Mouse (Mus musculus): ENCODE measurements around the gene Gk5. TPM values are rescaled to one million over a fixed set of nuclear protein-coding genes. Genes with fewer than 3 reads are reported as not detected.

Gk5 gene
- polyA plus RNA-seq, 1 experiment = 15.1 TPM

- no peaks in the 10 kb centered on the region for H3K4me1 ChIP-seq (ENCODE audit: control insufficient read depth, insufficient read depth, low read length)
- TF ChIP-seq CTCF (IDR thresholded peaks at IDR 0.05; ENCODE audit: low read depth, low read length) (no peak), POLR2A (IDR thresholded peaks at IDR 0.05; ENCODE audit: insufficient read depth, low read length) (no peak), EP300 (IDR thresholded peaks at IDR 0.05; ENCODE audit: insufficient read depth, low read depth, low read length) (no peak)
- no peak overlapping the region for H3K9ac ChIP-seq (ENCODE audit: low read depth, poor library complexity, severe bottlenecking)
- H3K4me3 ChIP-seq (ENCODE audit: low read depth, low read length) = no peak overlapping the region
- no peaks in the 10 kb centered on the region for H3K27me3 ChIP-seq (ENCODE audit: control insufficient read depth, insufficient read depth, low read length, poor library complexity, severe bottlenecking)
- H3K9me3 ChIP-seq (replicated peaks; ENCODE audit: control insufficient read depth, insufficient read depth, low read length, poor library complexity, severe bottlenecking) = peaks cover 38% of the 10 kb centered on the region
- no peak overlapping the region for H3K27ac ChIP-seq (ENCODE audit: insufficient read depth, low read length)
- H3K36me3 ChIP-seq (ENCODE audit: control insufficient read depth, insufficient read depth, low read length, poor library complexity, severe bottlenecking) = no peaks in the 10 kb centered on the region; the same call in 1 of the 2 replicates
Observed at GRCm38 (mm10) chr9:96093221-96093620, 25.9 kb upstream of the Gk5 start.

GRCm38 (mm10) chr9:96094341-96094740 is 24.8 kb upstream of the Gk5 start:
- Histone ChIP-seq H3K9ac (ENCODE audit: low read depth, poor library complexity, severe bottlenecking) (no peak overlapping the region), H3K4me1 (ENCODE audit: control insufficient read depth, insufficient read depth, low read length) (no peaks in the 10 kb centered on the region), H3K27me3 (ENCODE audit: control insufficient read depth, insufficient read depth, low read length, poor library complexity, severe bottlenecking) (no peaks in the 10 kb centered on the region), H3K27ac (ENCODE audit: insufficient read depth, low read length) (no peak overlapping the region), H3K9me3 (replicated peaks; ENCODE audit: control insufficient read depth, insufficient read depth, low read length, poor library complexity, severe bottlenecking) (peaks cover 42% of the 10 kb centered on the region), H3K36me3 (ENCODE audit: control insufficient read depth, insufficient read depth, low read length, poor library complexity, severe bottlenecking) (no peaks in the 10 kb centered on the region; the same call in 1 of the 2 replicates), H3K4me3 (ENCODE audit: low read depth, low read length) (no peak overlapping the region)
- TF ChIP-seq POLR2A (IDR thresholded peaks at IDR 0.05; ENCODE audit: insufficient read depth, low read length) (no peak), EP300 (IDR thresholded peaks at IDR 0.05; ENCODE audit: insufficient read depth, low read depth, low read length) (no peak), CTCF (IDR thresholded peaks at IDR 0.05; ENCODE audit: low read depth, low read length) (no peak)

- no peak for TF ChIP-seq CTCF (IDR thresholded peaks at IDR 0.05; ENCODE audit: low read depth, low read length)
- TF ChIP-seq POLR2A (IDR thresholded peaks at IDR 0.05; ENCODE audit: insufficient read depth, low read length) = no peak
- TF ChIP-seq EP300 (IDR thresholded peaks at IDR 0.05; ENCODE audit: insufficient read depth, low read depth, low read length) = no peak
Observed at GRCm38 (mm10) chr9:96095192-96095591, 24.0 kb upstream of the Gk5 start.

DNA sequence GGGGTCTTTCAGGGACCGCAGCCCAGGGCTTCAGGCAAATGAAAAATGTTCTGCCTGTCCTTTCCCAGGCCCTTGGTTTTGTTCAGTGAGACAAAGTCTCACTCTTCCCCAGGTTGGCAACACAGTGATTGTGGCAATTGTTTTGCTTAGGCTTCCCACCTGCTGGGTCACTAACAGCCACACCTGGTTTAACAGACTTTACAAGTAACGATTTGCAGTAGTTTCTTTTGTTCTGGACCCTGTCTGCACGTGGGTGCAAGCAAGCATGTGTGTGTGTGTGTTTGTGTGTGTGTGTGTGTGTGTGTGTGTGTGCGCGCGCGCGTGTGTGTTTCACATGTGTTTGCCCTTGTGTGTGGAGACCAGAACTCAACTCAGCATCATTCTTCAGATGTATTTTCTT is 16.3 kb upstream of the Gk5 start:
- H3K27ac ChIP-seq (ENCODE audit: insufficient read depth, low read length) = no peak overlapping the region
- H3K4me1 ChIP-seq (ENCODE audit: control insufficient read depth, insufficient read depth, low read length) = no peaks in the 10 kb centered on the region
- TF ChIP-seq POLR2A (IDR thresholded peaks at IDR 0.05; ENCODE audit: insufficient read depth, low read length) (no peak), CTCF (IDR thresholded peaks at IDR 0.05; ENCODE audit: low read depth, low read length) (no peak), EP300 (IDR thresholded peaks at IDR 0.05; ENCODE audit: insufficient read depth, low read depth, low read length) (no peak)
- peaks cover 16% of the 10 kb centered on the region for H3K9me3 ChIP-seq (replicated peaks; ENCODE audit: control insufficient read depth, insufficient read depth, low read length, poor library complexity, severe bottlenecking)
- H3K9ac ChIP-seq (ENCODE audit: low read depth, poor library complexity, severe bottlenecking) = no peak overlapping the region
- H3K36me3 ChIP-seq (ENCODE audit: control insufficient read depth, insufficient read depth, low read length, poor library complexity, severe bottlenecking) = no peaks in the 10 kb centered on the region
- H3K4me3 ChIP-seq (ENCODE audit: low read depth, low read length) = no peak overlapping the region
- no peaks in the 10 kb centered on the region for H3K27me3 ChIP-seq (ENCODE audit: control insufficient read depth, insufficient read depth, low read length, poor library complexity, severe bottlenecking)

More at GRCm38 (mm10) chr9:96095192-96095591, 24.0 kb upstream of the Gk5 start:
- H3K27ac ChIP-seq (ENCODE audit: insufficient read depth, low read length) = no peak overlapping the region
- no peaks in the 10 kb centered on the region; the same call in 1 of the 2 replicates for H3K36me3 ChIP-seq (ENCODE audit: control insufficient read depth, insufficient read depth, low read length, poor library complexity, severe bottlenecking)
- no peak overlapping the region for H3K4me3 ChIP-seq (ENCODE audit: low read depth, low read length)
- no peak overlapping the region for H3K9ac ChIP-seq (ENCODE audit: low read depth, poor library complexity, severe bottlenecking)
- no peaks in the 10 kb centered on the region for H3K4me1 ChIP-seq (ENCODE audit: control insufficient read depth, insufficient read depth, low read length)
- H3K27me3 ChIP-seq (ENCODE audit: control insufficient read depth, insufficient read depth, low read length, poor library complexity, severe bottlenecking) = no peaks in the 10 kb centered on the region
- H3K9me3 ChIP-seq (replicated peaks; ENCODE audit: control insufficient read depth, insufficient read depth, low read length, poor library complexity, severe bottlenecking) = peaks cover 43% of the 10 kb centered on the region

DNA sequence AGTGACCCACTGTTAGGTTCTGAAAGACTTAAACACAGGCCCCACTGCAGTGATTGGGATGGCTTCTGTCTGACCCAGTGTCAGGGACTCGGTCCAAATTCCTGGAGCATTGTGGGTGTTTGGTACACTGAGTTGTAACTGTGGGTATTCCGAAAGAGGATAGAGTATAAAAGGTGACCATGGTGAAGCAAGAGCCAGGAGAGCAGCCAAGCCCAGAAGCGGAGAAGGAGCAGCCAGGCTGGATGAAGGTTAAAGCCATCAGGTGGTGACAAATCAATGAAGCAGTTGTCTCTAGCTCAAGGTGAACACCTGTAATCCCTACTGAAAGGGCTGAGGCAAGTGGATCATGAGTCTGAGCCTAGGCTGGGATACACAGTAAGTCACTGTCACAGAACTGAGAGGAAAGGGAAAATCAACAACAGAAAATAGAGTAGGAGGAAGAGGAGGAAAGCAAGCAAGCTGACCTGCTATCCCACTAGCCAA is 6.2 kb upstream of the Gk5 start:
- Histone ChIP-seq H3K4me3 (ENCODE audit: low read depth, low read length) (no peak overlapping the region), H3K4me1 (ENCODE audit: control insufficient read depth, insufficient read depth, low read length) (no peaks in the 10 kb centered on the region), H3K36me3 (ENCODE audit: control insufficient read depth, insufficient read depth, low read length, poor library complexity, severe bottlenecking) (no peaks in the 10 kb centered on the region), H3K9me3 (replicated peaks; ENCODE audit: control insufficient read depth, insufficient read depth, low read length, poor library complexity, severe bottlenecking) (no peaks in the 10 kb centered on the region), H3K9ac (ENCODE audit: low read depth, poor library complexity, severe bottlenecking) (no peak overlapping the region), H3K27ac (ENCODE audit: insufficient read depth, low read length) (no peak overlapping the region), H3K27me3 (ENCODE audit: control insufficient read depth, insufficient read depth, low read length, poor library complexity, severe bottlenecking) (no peaks in the 10 kb centered on the region)
- TF ChIP-seq CTCF (IDR thresholded peaks at IDR 0.05; ENCODE audit: low read depth, low read length) (no peak), EP300 (IDR thresholded peaks at IDR 0.05; ENCODE audit: insufficient read depth, low read depth, low read length) (no peak), POLR2A (IDR thresholded peaks at IDR 0.05; ENCODE audit: insufficient read depth, low read length) (no peak)

DNA sequence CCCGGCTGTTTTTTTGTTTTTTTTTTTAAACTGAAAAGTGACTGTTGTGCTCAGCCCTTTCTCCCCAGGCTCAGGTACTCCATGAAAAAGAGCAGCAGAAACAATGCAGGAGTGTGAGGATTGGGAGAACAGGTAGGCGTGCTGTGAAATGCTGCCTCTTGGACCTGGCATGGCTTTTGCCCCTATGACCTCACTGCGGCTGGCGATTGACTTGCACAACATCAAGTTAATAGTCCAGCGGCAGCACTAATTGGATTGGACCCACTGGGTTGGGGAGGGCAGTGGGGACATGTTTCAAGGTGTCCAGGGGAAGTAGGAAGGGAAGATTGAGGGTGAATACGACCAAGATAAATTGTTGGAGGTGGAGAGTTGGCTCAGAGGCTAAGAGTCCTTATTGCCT is 2.4 kb upstream of the Gk5 start:
- H3K4me3 ChIP-seq (ENCODE audit: low read depth, low read length) = no peak overlapping the region
- no peak overlapping the region for H3K27ac ChIP-seq (ENCODE audit: insufficient read depth, low read length)
- H3K4me1 ChIP-seq (ENCODE audit: control insufficient read depth, insufficient read depth, low read length) = no peaks in the 10 kb centered on the region
- H3K36me3 ChIP-seq (ENCODE audit: control insufficient read depth, insufficient read depth, low read length, poor library complexity, severe bottlenecking) = no peaks in the 10 kb centered on the region
- TF ChIP-seq EP300 (IDR thresholded peaks at IDR 0.05; ENCODE audit: insufficient read depth, low read depth, low read length) = no peak
- H3K27me3 ChIP-seq (ENCODE audit: control insufficient read depth, insufficient read depth, low read length, poor library complexity, severe bottlenecking) = no peaks in the 10 kb centered on the region
- H3K9me3 ChIP-seq (replicated peaks; ENCODE audit: control insufficient read depth, insufficient read depth, low read length, poor library complexity, severe bottlenecking) = no peaks in the 10 kb centered on the region
- H3K9ac ChIP-seq (ENCODE audit: low read depth, poor library complexity, severe bottlenecking) = no peak overlapping the region
